Mouse (Mus musculus): Measurements from ENCODE around the gene Olfr648. TPM values are rescaled to one million over a fixed set of nuclear protein-coding genes. Genes with fewer than 3 reads are reported as not detected.

Gene Olfr648
- 0.16 and 0.21 TPM in 2 replicates for polyA plus RNA-seq (2015; fragmentation: Nextera tagmentation; extraction: Ambion mirVana)

- WGBS, result 79% methylated on average over 2 of the region's 2 CpGs
- Histone ChIP-seq H3K27me3 (ENCODE audit: control insufficient read depth, insufficient read depth, low read depth, low read length) (no peaks in the 10 kb centered on the region), H3K9me3 (ENCODE audit: control insufficient read depth, low read length) (no peaks in the 10 kb centered on the region), H3K4me2 (ENCODE audit: low read depth, low read length) (no peak within 1 kb of the TSS), H3K4me1 (replicated peaks; ENCODE audit: control insufficient read depth, insufficient read depth, low read length) (no peaks in the 10 kb centered on the region), H3K9ac (ENCODE audit: low read length) (no peak within 1 kb of the TSS), H3K36me3 (ENCODE audit: control insufficient read depth, insufficient read depth, low read length) (no peaks in the 10 kb centered on the region), H3K4me3 (ENCODE audit: low read length) (no peak within 1 kb of the TSS), H3K27ac (ENCODE audit: low read length) (no peak within 1 kb of the TSS)
- no peak for ATAC-seq (ENCODE audit: low read depth)
Observed at GRCm38 (mm10) chr7:104183292-104183691, at the start of gene Olfr648. TSS of gene Olfr648 (minus strand) at chr7:104183392.

GRCm38 (mm10) chr7:104231203-104231602 lies 48.0 kb upstream of the Olfr648 start:
- WGBS, result 24% methylated on average over 2 of the region's 2 CpGs
- no peak for ATAC-seq (ENCODE audit: low read depth)
- no peak overlapping the region for H3K27ac ChIP-seq (ENCODE audit: low read length)
- H3K4me3 ChIP-seq (ENCODE audit: low read length), result no peak overlapping the region
- no peak overlapping the region for H3K4me2 ChIP-seq (ENCODE audit: low read depth, low read length)
- no peak overlapping the region for H3K9ac ChIP-seq (ENCODE audit: low read length)
- H3K4me1 ChIP-seq (replicated peaks; ENCODE audit: control insufficient read depth, insufficient read depth, low read length), result no peaks in the 10 kb centered on the region
- H3K36me3 ChIP-seq (ENCODE audit: control insufficient read depth, insufficient read depth, low read length), result no peaks in the 10 kb centered on the region
- H3K9me3 ChIP-seq (ENCODE audit: control insufficient read depth, low read length), result no peaks in the 10 kb centered on the region
- H3K27me3 ChIP-seq (ENCODE audit: control insufficient read depth, insufficient read depth, low read depth, low read length), result no peaks in the 10 kb centered on the region

GRCm38 (mm10) chr7:104218701-104219569 lies 35.7 kb upstream of the Olfr648 start, which contains the start of gene Trim6:
TSS of gene Trim6 (plus strand) at chr7:104218793.
- Histone ChIP-seq H3K4me2 (ENCODE audit: low read depth, low read length) (peak within 1 kb of the TSS; percentile 68), H3K27ac (ENCODE audit: low read length) (no peak within 1 kb of the TSS; the same call in 1 of the 2 replicates), H3K36me3 (ENCODE audit: control insufficient read depth, insufficient read depth, low read length) (no peaks in the 10 kb centered on the region), H3K4me1 (replicated peaks; ENCODE audit: control insufficient read depth, insufficient read depth, low read length) (peaks cover 6% of the 10 kb centered on the region), H3K27me3 (ENCODE audit: control insufficient read depth, insufficient read depth, low read depth, low read length) (no peaks in the 10 kb centered on the region), H3K9me3 (ENCODE audit: control insufficient read depth, low read length) (no peaks in the 10 kb centered on the region), H3K9ac (ENCODE audit: low read length) (peak within 1 kb of the TSS; percentile 57), H3K4me3 (ENCODE audit: low read length) (peak within 1 kb of the TSS; percentile 48)
- ATAC-seq (ENCODE audit: low read depth), result peak; percentile 88
- 2% methylated on average over 37 of the region's 37 CpGs for WGBS

- WGBS, result 66% methylated on average over 2 of the region's 2 CpGs
- no peak overlapping the region for H3K4me2 ChIP-seq (ENCODE audit: low read depth, low read length)
- no peak overlapping the region for H3K27ac ChIP-seq (ENCODE audit: low read length)
- no peaks in the 10 kb centered on the region for H3K27me3 ChIP-seq (ENCODE audit: control insufficient read depth, insufficient read depth, low read depth, low read length)
- H3K9me3 ChIP-seq (ENCODE audit: control insufficient read depth, low read length), result no peaks in the 10 kb centered on the region
- no peaks in the 10 kb centered on the region for H3K36me3 ChIP-seq (ENCODE audit: control insufficient read depth, insufficient read depth, low read length)
- no peak for ATAC-seq (ENCODE audit: low read depth)
- H3K9ac ChIP-seq (ENCODE audit: low read length), result no peak overlapping the region
- no peak overlapping the region for H3K4me3 ChIP-seq (ENCODE audit: low read length)
- peaks cover 6% of the 10 kb centered on the region for H3K4me1 ChIP-seq (replicated peaks; ENCODE audit: control insufficient read depth, insufficient read depth, low read length)
Observed at GRCm38 (mm10) chr7:104217881-104218280, 34.7 kb upstream of the Olfr648 start.

- no peaks in the 10 kb centered on the region for H3K36me3 ChIP-seq (ENCODE audit: control insufficient read depth, insufficient read depth, low read length)
- no peak overlapping the region for H3K4me3 ChIP-seq (ENCODE audit: low read length)
- 14% methylated on average over 1 of the region's 1 CpGs for WGBS
- H3K9me3 ChIP-seq (ENCODE audit: control insufficient read depth, low read length), result no peaks in the 10 kb centered on the region
- no peak for ATAC-seq (ENCODE audit: low read depth)
- H3K4me2 ChIP-seq (ENCODE audit: low read depth, low read length), result no peak overlapping the region
- H3K4me1 ChIP-seq (replicated peaks; ENCODE audit: control insufficient read depth, insufficient read depth, low read length), result peaks cover 6% of the 10 kb centered on the region
- no peaks in the 10 kb centered on the region for H3K27me3 ChIP-seq (ENCODE audit: control insufficient read depth, insufficient read depth, low read depth, low read length)
- H3K27ac ChIP-seq (ENCODE audit: low read length), result no peak overlapping the region
- H3K9ac ChIP-seq (ENCODE audit: low read length), result no peak overlapping the region
Observed at GRCm38 (mm10) chr7:104216011-104216535, 32.9 kb upstream of the Olfr648 start.

- no peaks in the 10 kb centered on the region for H3K27me3 ChIP-seq (ENCODE audit: control insufficient read depth, insufficient read depth, low read depth, low read length)
- H3K27ac ChIP-seq (ENCODE audit: low read length), result no peak overlapping the region
- H3K9me3 ChIP-seq (ENCODE audit: control insufficient read depth, low read length), result no peaks in the 10 kb centered on the region
- H3K36me3 ChIP-seq (ENCODE audit: control insufficient read depth, insufficient read depth, low read length), result no peaks in the 10 kb centered on the region
- 85% methylated on average over 7 of the region's 7 CpGs for WGBS
- H3K4me1 ChIP-seq (replicated peaks; ENCODE audit: control insufficient read depth, insufficient read depth, low read length), result no peaks in the 10 kb centered on the region
- no peak for ATAC-seq (ENCODE audit: low read depth)
- H3K4me2 ChIP-seq (ENCODE audit: low read depth, low read length), result no peak overlapping the region
- no peak overlapping the region for H3K9ac ChIP-seq (ENCODE audit: low read length)
- no peak overlapping the region for H3K4me3 ChIP-seq (ENCODE audit: low read length)
Observed at GRCm38 (mm10) chr7:104206197-104206596, 23.0 kb upstream of the Olfr648 start.

- Histone ChIP-seq H3K27me3 (ENCODE audit: control insufficient read depth, insufficient read depth, low read depth, low read length) (no peaks in the 10 kb centered on the region), H3K27ac (ENCODE audit: low read length) (no peak overlapping the region), H3K9me3 (ENCODE audit: control insufficient read depth, low read length) (no peaks in the 10 kb centered on the region), H3K4me2 (ENCODE audit: low read depth, low read length) (no peak overlapping the region), H3K36me3 (ENCODE audit: control insufficient read depth, insufficient read depth, low read length) (no peaks in the 10 kb centered on the region), H3K4me1 (replicated peaks; ENCODE audit: control insufficient read depth, insufficient read depth, low read length) (no peaks in the 10 kb centered on the region), H3K4me3 (ENCODE audit: low read length) (no peak overlapping the region), H3K9ac (ENCODE audit: low read length) (no peak overlapping the region)
- peak; percentile 70 for ATAC-seq (ENCODE audit: low read depth)
- 5% methylated on average over 5 of the region's 5 CpGs for WGBS
Observed at GRCm38 (mm10) chr7:104199822-104200221, 16.6 kb upstream of the Olfr648 start.

GRCm38 (mm10) chr7:104195885-104196284 lies 12.7 kb upstream of the Olfr648 start, which contains the start of gene Olfr649:
TSS of gene Olfr649 (minus strand) at chr7:104195985.
- Histone ChIP-seq H3K36me3 (ENCODE audit: control insufficient read depth, insufficient read depth, low read length) (no peaks in the 10 kb centered on the region), H3K4me2 (ENCODE audit: low read depth, low read length) (no peak within 1 kb of the TSS), H3K27me3 (ENCODE audit: control insufficient read depth, insufficient read depth, low read depth, low read length) (no peaks in the 10 kb centered on the region), H3K27ac (ENCODE audit: low read length) (no peak within 1 kb of the TSS), H3K4me3 (ENCODE audit: low read length) (no peak within 1 kb of the TSS), H3K9ac (ENCODE audit: low read length) (no peak within 1 kb of the TSS), H3K9me3 (ENCODE audit: control insufficient read depth, low read length) (no peaks in the 10 kb centered on the region), H3K4me1 (replicated peaks; ENCODE audit: control insufficient read depth, insufficient read depth, low read length) (no peaks in the 10 kb centered on the region)
- no peak for ATAC-seq (ENCODE audit: low read depth)
- WGBS, result 77% methylated on average over 6 of the region's 6 CpGs

- WGBS, result 48% methylated on average over 9 of the region's 9 CpGs
- H3K4me1 ChIP-seq (replicated peaks; ENCODE audit: control insufficient read depth, insufficient read depth, low read length), result no peaks in the 10 kb centered on the region
- no peak overlapping the region for H3K4me3 ChIP-seq (ENCODE audit: low read length)
- no peak for ATAC-seq (ENCODE audit: low read depth)
- H3K9ac ChIP-seq (ENCODE audit: low read length), result no peak overlapping the region
- H3K9me3 ChIP-seq (ENCODE audit: control insufficient read depth, low read length), result no peaks in the 10 kb centered on the region
- H3K27me3 ChIP-seq (ENCODE audit: control insufficient read depth, insufficient read depth, low read depth, low read length), result no peaks in the 10 kb centered on the region
- H3K4me2 ChIP-seq (ENCODE audit: low read depth, low read length), result no peak overlapping the region
- H3K27ac ChIP-seq (ENCODE audit: low read length), result no peak overlapping the region
- H3K36me3 ChIP-seq (ENCODE audit: control insufficient read depth, insufficient read depth, low read length), result no peaks in the 10 kb centered on the region
Observed at GRCm38 (mm10) chr7:104191275-104191674, 8.1 kb upstream of the Olfr648 start.
